Mouse (Mus musculus): ENCODE measurements around the gene Asap2.

DNA sequence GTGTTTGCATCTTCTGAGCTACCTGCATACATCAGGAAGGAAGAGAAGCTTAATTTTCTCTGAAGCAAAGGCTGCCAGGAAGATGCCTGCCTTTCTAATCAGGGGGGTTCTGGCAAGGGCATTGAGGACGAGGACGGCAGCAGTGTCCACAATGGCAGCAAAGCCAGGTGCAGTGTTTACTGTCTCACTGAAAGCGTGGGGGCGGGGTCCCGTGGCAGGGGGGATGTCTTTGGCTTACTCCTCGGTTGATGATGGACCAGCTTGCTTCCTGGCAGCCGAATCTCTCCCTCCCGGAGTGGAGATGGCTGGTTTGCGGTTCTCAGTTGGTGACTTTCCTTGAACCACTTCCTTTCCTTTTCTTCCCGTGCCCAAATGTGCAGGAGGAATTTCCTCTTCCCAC is 142.3 kb downstream of the Asap2 start:
- TF ChIP-seq CTCF (IDR thresholded peaks at IDR 0.05; ENCODE audit: control insufficient read depth, insufficient read depth, insufficient read length), result no peak
- TF ChIP-seq USF1 (IDR thresholded peaks at IDR 0.05; ENCODE audit: low read depth), result no peak
- TF ChIP-seq MYOD1 (IDR thresholded peaks at IDR 0.05; ENCODE audit: control insufficient read depth, insufficient read length, low read depth), result no peak
- no peak for TF ChIP-seq MAX (IDR thresholded peaks at IDR 0.05)
- TF ChIP-seq CEBPB (IDR thresholded peaks at IDR 0.05; ENCODE audit: low read depth), result no peak
- no peak for TF ChIP-seq MYOG (IDR thresholded peaks at IDR 0.05; ENCODE audit: control insufficient read depth, extremely low read depth, insufficient read length)

Measured in C2C12 (cell line).